Mouse (Mus musculus) ES-Bruce4 (cell line): ENCODE measurements around the gene Gm13277.
"Not testable (repeated sequence)": the region's sequence is repeated elsewhere in the genome, so short reads cannot be mapped to it uniquely, and the experiment has no call there.

Experiments used
- CTCF ChIP-seq: IDR thresholded peaks from one replicate; pipeline ENCODE4 v1.8.1; 2011; ENCODE audit warnings: low read depth, low read length
- EP300 ChIP-seq: IDR thresholded peaks from 2 replicates; pipeline ENCODE4 v1.6.1; 2011; ENCODE audit warnings: low read depth, low read length; ENCODE audit not compliant: insufficient read depth
- POLR2A ChIP-seq: IDR thresholded peaks from one replicate; pipeline ENCODE4 v1.8.1; 2011; ENCODE audit warnings: low read length; ENCODE audit not compliant: insufficient read depth

DNA sequence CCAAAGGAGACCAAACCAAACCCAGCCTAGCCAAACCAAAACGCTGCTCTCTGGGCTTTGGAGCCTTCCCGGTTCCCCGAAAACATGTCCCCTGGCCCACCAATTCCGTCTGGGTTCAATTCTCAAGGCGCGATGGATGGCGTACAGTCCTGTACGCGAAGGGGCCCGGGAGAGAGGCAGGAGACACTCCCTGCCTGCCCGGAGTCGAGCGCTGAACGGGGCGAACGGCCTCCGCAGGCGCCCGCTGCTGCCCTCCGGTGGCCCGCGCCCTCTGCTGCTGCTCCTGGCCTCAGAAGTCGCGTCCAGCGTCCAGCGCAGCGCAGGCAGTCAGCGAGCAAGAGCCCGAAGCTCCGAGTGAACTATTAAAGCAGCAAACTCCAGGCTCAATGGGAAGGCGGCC, 6.1 kb upstream of the Gm13277 start:
- TF ChIP-seq POLR2A, CTCF, EP300: not testable (repeated sequence)
